Mouse (Mus musculus): ENCODE measurements around the gene Eps8. TPM values are rescaled to one million over a fixed set of nuclear protein-coding genes. Genes with fewer than 3 reads are reported as not detected.

Eps8 gene
- total RNA-seq (2021) = 10 to 100 TPM; 32.2 to 39.2 TPM

DNA sequence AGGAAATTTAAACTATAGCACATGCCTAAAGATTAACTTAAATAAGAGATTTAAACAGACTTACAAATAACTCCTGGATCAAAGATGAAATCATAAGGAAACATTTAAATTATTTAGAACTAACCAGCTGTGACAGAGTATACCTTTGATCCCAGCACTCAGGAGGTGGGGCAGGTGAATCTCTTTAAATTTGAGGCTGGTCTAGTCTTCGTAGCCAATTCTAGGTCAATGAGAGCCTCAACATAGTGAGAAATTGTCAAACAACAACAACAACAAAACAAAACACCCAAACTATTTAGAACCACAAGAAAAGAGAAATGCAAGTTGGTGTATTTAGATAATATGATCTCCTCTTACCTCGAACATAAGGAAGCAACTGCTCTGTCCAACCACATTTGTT lies at the start of gene Eps8:
TSS of gene Eps8 (minus strand) at position 101 of the 400 bp plus-strand sequence.
- intact Hi-C loops (cut with DNase I) = no loop called here
- no peak for DNase-seq (ENCODE audit: low spot score in 2 of 2)

DNA sequence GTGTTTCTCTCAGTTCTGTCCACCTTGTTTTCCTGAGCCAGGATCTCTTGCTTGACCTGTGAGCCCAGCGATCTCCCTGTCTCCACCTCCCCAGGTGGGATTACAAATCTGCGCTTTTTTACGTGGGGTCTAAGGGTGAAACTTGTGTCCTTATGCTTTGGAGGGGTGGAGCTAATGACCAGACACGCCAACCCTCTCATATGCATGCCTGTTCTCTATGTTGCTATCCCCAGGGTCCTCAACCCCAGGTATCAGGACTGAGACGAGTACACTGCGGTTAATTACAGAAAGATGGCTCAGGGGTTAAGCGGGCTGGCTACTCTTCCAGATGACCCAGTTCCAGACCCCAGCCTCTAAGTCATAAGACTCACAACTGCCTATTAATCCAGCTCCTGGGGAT lies 48.8 kb upstream of the Eps8 start:
- intact Hi-C loops (cut with DNase I) = no loop called here
- no peak for DNase-seq (ENCODE audit: low spot score in 2 of 2)

GRCm38 (mm10) chr6:137702918-137703317 lies 48.2 kb upstream of the Eps8 start:
- no peak for DNase-seq (ENCODE audit: low spot score in 2 of 2)
- intact Hi-C loops (cut with DNase I) = no loop called here

DNA sequence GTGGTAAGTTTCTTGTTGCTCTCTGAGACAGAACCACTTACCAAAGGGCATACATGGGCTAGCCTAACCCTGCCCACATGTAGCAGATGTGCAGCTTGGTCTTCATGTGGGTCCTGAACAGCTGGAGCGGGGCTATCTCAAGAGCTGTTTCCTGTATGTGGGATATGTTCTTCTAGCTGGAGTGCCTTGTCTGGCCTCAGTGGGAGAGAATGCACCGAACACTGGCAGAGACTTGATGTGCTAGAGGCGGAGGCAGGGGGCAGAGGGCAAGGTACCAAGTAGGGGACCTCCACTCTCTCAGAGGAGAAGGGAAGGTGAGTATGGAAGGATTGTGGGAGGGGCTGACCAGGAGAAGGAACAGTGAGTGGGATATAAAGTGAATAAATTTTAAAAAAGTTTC lies 47.5 kb upstream of the Eps8 start:
- intact Hi-C loops (cut with DNase I) = no loop called here
- no peak for DNase-seq (ENCODE audit: low spot score in 2 of 2)

DNA sequence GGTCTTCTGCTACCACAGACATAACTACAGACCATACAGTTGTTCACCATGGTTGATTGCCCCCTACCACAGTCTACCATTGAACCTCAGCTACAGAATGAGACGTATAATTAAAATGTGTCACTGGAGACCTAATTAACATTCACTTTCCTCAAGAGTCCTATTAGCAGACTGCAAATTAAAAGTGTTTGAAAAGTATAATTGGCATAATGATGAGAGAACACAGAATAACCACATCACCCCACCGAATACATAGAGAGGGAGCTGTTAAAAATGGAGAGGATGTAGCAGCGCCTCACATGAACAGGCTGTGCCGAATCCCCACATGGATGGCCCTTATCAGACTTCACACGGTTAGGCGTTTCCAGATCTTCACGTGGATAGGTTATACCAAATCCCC lies 44.8 kb upstream of the Eps8 start:
- no peak for DNase-seq (ENCODE audit: low spot score in 2 of 2)
- intact Hi-C loops (cut with DNase I) = no loop called here

- no peak for DNase-seq (ENCODE audit: low spot score in 2 of 2)
- intact Hi-C loops (cut with DNase I) = no loop called here
Observed at GRCm38 (mm10) chr6:137696445-137697204, 41.9 kb upstream of the Eps8 start.

DNA sequence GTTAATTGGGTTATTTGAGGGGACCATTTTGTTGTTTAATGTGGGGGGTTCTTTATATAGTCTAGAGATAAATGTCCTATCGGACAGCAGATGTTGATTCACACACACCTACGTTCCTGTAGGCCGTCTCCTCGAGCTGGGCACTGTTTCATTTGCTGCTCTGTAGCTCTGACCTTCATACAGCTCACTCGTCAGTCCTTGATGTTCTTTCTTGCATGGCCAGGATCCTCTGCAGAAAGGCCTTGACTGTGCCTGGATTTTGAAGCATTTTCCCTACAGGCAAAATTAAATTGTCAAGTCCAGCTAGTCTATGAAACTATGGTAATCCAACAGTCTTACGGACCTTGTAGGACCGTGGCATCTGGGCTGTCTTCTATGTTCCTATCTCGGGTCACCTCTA lies 40.4 kb upstream of the Eps8 start:
- DNase-seq (ENCODE audit: low spot score in 2 of 2) = no peak
- intact Hi-C loops (cut with DNase I) = no loop called here

DNA sequence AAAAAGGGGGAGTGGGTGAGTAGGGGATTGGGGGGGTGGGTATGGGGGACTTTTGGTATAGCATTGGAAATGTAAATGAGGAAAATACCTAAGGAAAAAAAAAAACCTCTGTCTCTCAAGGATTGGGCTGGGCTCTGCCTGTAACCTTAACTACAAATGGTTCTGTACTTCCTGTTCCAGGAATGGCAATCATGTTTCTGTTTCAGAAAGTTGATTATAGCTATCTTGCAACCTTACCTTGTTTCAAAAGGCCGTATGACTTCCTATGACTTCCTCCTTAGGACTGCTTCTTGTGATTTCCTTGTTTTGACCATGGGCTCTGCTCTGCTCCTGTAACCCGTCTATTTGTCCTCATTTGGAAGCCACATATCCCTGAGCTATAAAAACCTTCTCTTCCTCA lies 39.6 kb upstream of the Eps8 start:
- DNase-seq (ENCODE audit: low spot score in 2 of 2) = no peak
- intact Hi-C loops (cut with DNase I) = no loop called here

DNA sequence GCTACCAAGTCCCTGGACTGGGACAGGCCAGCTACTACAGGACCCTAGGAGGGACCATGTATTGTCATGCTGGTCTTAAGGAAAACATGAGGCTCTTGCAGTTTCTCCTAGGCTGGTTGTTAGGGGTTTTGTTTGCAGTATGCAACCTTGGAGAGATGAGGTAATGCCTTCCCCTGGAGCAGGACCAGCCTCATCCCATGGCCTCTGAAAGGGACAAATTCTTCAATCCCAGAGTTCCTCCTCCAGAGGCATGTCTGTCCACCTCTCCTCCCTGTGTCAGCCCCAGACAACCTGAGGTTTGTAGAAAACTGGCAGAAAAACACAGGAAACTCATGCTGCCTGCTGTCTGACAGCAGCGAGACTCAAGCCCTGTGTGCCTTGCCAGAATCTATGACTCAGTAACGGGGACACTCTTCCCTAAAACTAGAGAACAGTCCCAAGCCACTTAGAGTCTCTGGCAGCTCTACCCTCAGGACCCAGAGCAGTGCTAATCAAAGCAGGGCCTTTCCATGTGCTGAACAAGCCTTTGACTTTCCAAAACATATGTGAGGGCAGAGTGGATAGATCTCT lies 36.0 kb upstream of the Eps8 start:
- DNase-seq (ENCODE audit: low spot score in 2 of 2) = no peak
- intact Hi-C loops (cut with DNase I) = no loop called here

DNA sequence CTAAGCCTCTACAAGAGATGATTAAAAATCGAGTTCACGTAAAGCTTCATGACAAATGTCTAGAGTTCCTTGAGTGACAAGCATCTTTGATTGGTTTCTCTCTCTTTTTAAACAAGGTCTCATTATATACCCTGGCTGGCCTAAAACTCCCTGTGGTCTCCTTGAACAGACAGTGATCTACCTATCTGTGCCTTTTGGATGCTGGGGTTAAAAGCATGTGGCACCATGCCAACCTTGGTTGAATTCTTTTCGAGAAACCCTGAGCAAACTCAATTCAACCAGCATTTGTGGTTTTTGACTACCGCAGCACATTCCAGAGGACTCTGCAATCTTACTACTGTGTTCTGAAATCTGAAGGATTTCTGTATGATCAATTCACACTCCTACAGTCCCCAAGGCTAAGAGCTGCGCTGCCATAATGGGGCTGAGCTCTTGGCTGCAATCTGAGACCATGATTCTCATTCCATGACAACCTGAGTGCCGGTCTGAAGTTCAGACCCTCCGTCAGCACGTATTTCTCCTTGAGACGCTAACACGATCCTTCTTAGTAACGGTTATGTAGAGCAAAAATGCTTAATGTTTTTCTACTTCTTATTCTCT lies 33.9 kb upstream of the Eps8 start:
- intact Hi-C loops (cut with DNase I) = no loop called here
- DNase-seq (ENCODE audit: low spot score in 2 of 2) = no peak

GRCm38 (mm10) chr6:137688079-137688478 lies 33.4 kb upstream of the Eps8 start:
- DNase-seq (ENCODE audit: low spot score in 2 of 2) = no peak
- intact Hi-C loops (cut with DNase I) = no loop called here

- no peak for DNase-seq (ENCODE audit: low spot score in 2 of 2)
- intact Hi-C loops (cut with DNase I) = no loop called here
Observed at GRCm38 (mm10) chr6:137687667-137688066, 33.0 kb upstream of the Eps8 start.

DNA sequence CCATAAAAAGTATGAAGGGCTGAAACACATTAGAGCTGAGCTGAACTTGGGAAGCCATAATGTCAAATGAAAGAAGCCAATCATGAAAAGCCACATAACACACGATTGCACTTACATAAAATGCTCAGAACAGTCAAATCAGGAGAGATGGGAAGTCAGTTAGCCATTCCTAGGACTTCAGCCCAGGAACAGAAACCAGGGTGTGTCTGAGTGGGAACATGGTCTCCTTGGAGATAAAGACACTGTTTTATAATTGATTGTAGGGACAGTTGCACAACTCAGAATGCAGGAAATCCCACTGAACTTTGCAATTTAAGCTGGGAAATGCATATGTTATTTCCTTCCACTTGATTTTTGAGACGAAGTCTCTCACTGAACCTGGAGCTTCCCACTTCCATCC lies 28.0 kb upstream of the Eps8 start:
- DNase-seq (ENCODE audit: low spot score in 2 of 2) = no peak
- intact Hi-C loops (cut with DNase I) = no loop called here

DNA sequence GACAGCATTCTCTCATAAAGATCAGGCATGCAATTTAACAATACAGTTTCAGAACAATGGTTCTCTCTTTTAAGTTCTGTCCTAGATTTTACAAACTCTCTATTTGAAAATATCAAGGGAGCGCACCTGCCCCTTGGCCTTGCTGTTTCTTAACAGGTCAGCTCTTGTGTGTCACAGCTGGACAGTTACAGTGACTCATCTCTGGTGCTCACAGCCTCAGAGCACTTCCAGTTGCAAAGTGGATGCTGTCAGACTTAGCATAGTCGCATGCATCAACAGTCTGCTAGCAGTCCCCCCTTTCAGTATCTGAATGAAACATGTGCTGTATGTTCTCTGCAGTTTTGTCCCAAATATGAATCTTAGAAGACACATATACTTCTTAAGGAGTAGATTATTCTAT lies 26.3 kb upstream of the Eps8 start:
- intact Hi-C loops (cut with DNase I) = no loop called here

DNA sequence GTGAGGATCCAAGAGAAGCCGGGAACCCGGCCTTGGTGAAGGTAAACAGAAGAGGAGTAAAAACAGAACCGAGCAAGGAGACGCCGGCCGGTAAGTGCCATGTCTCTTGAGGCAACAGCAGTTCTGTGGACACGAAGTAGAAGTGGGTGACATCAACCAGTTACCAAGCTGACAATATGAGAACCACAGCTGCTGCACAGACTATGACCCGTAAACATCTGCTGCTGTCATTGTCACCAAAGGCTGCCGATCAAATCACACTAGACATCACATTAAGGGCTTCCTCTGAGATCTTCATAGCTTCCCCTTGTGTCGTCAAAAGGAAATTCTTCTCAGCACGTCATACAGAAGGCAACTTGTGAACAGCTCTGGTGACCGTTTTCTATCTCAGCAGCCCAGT lies 21.9 kb upstream of the Eps8 start:
- no peak for DNase-seq (ENCODE audit: low spot score in 2 of 2)
- intact Hi-C loops (cut with DNase I) = no loop called here

More for the DNA sequence above, 26.3 kb upstream of the Eps8 start:
- no peak for DNase-seq (ENCODE audit: low spot score in 2 of 2)

DNA sequence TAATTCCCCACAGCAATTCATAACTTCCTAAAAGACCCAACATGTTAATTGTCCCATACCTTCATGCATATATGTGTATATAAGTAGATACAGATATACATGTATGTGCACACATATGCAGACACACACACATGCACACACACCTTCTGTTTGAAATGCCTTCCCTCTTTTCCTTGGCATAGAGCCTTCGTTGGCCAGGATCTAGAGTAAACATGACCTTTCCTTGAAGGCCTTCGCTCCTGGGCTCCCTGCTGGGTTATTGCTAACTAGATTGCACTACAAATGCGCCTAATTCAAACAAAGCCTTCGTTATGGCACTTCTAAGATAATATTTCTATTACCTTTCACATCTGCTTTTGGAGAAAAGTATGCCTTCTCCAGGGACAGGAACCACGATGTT lies 20.9 kb upstream of the Eps8 start:
- no peak for DNase-seq (ENCODE audit: low spot score in 2 of 2)
- intact Hi-C loops (cut with DNase I) = no loop called here

- intact Hi-C loops (cut with DNase I) = no loop called here
- DNase-seq (ENCODE audit: low spot score in 2 of 2) = no peak
Observed at GRCm38 (mm10) chr6:137673301-137673700, 18.6 kb upstream of the Eps8 start.

DNA sequence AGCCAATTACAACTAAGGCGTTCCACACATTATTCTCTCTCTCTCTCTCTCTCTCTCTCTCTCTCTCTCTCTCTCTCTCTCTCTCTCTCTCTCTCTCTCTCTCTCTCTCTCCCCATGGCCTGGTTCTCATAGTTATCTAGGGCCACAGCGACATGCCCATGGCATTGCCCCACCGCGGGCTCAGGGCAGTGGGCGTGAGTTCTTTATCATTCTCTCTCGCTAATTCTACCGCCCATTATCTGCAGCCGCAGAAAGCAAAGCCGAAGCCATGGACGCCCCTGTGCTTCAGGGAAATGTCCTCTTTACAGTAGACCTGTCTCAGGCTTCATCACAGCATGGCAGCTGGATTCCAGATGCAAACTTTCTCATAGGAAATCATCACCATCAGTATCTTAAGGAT lies 16.9 kb upstream of the Eps8 start:
- DNase-seq (ENCODE audit: low spot score in 2 of 2) = no peak
- intact Hi-C loops (cut with DNase I) = no loop called here

DNA sequence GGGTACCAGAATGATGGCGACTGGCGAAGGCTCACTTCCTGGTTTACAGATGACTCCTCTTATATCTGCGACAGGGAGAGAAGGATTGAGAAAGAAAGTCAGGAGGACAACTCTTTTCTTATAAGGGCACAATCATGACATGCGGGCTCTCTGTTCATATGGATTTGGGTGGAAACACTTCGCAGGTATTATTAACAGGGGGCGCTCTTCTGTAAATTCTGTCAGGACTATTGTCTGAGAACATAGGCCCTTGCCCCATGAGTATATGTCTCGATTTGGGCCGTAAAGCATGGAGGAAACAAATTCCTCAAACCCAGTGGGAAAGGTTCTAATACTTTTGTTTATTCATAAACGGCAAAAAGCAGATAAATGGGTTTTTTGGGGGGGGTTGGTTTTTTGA lies 16.1 kb upstream of the Eps8 start:
- no peak for DNase-seq (ENCODE audit: low spot score in 2 of 2)
- intact Hi-C loops (cut with DNase I) = no loop called here

DNA sequence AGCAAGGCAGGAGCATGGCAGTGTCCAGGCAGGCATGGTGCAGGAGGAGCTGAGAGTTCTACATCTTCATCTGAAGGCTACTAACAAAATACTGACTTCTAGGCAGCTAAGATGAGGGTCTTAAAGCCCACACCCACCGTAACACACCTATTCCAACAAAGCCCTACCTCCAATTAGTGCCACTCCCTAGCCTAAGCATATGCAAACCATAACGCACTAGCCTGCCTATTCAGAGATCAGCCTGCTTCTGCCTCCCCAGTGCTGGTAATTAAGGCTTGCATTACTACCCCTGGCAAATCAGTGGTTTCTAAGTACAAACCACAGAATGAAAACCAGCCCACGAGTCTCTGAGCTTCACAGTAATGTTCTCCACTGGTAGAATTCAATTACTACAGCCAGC lies 15.2 kb upstream of the Eps8 start:
- intact Hi-C loops (cut with DNase I) = no loop called here
- no peak for DNase-seq (ENCODE audit: low spot score in 2 of 2)

DNA sequence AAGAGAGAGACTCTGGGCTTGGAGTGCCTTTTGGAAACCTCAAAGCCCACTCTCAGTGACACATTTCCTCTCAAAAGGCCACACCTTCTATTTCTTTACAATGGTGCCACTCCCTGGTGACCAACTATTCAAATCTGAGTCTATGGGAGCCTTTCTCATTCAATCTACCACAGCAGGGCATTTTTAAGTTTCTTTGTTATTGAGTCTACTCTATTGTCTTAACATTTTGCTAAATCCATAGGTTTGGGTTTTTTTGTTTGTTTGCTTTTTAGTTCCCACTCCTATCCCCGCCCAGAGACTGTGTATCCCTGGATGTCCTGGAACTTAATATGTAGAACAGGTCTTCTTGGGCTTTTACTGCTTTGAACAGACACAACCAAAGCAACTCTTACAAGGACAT lies 14.8 kb upstream of the Eps8 start:
- intact Hi-C loops (cut with DNase I) = no loop called here
- DNase-seq (ENCODE audit: low spot score in 2 of 2) = no peak

All from left cerebral cortex, postnatal 36 days (tissue).